ENCODE assay signal across 21 mouse cellular contexts in genomic region chr5:116436117-116436516, GRCm38 (mm10). TPM values are rescaled to one million over a fixed set of nuclear protein-coding genes. Genes with fewer than 3 reads are reported as not detected.
DNase-seq lines count a peak whose midpoint lies in the region; ATAC-seq and TF ChIP-seq lines count a peak whose summit lies in the region.
"Had no signal": no experiment of that assay in that cellular context is flagged by ENCODE, and none has a peak within 500 bp of the region (broad histone marks: within the 10 kb centered on the region; RNA-seq: fewer than 3 reads in every experiment).

No protein-coding gene starts in this region.

- H3K4me3 ChIP-seq in forebrain, embryonic 15.5 days: no peak overlapping the region
- no peak overlapping the region for H3K4me3 ChIP-seq in forebrain, embryonic 11.5 days (ENCODE audit: low read depth, low read length)
- H3K4me3 ChIP-seq in hindbrain, embryonic 16.5 days (ENCODE audit: low read length): no peak overlapping the region
- no peak overlapping the region for H3K4me3 ChIP-seq in hindbrain, postnatal 0 days (ENCODE audit: low read length)
- H3K4me3 ChIP-seq in midbrain, embryonic 16.5 days (ENCODE audit: low read depth, low read length): no peak overlapping the region
- H3K4me3 ChIP-seq in midbrain, embryonic 14.5 days (replicated peaks; ENCODE audit: low read depth, low read length): no peak overlapping the region
- no peak overlapping the region for H3K4me3 ChIP-seq in left cerebral cortex, adult 2 months
- H3K4me3 ChIP-seq: embryonic facial prominence, embryonic 12.5 days; heart, embryonic 10.5 days; intestine, embryonic 15.5 days had no signal

- H3K4me2 ChIP-seq in forebrain, embryonic 15.5 days (replicated peaks): no peak overlapping the region
- H3K4me2 ChIP-seq in forebrain, embryonic 11.5 days (ENCODE audit: low read depth, low read length, severe bottlenecking): no peak overlapping the region
- no peak overlapping the region for H3K4me2 ChIP-seq in hindbrain, embryonic 16.5 days (ENCODE audit: low read length)
- no peak overlapping the region for H3K4me2 ChIP-seq in hindbrain, postnatal 0 days (ENCODE audit: low read depth, low read length)
- no peak overlapping the region for H3K4me2 ChIP-seq in midbrain, embryonic 16.5 days (ENCODE audit: low read length)
- no peak overlapping the region for H3K4me2 ChIP-seq in midbrain, embryonic 14.5 days (ENCODE audit: low read length)
- H3K4me2 ChIP-seq: embryonic facial prominence, embryonic 12.5 days; intestine, embryonic 15.5 days had no signal

- H3K27ac ChIP-seq in forebrain, embryonic 15.5 days (replicated peaks): no peak overlapping the region
- H3K27ac ChIP-seq in forebrain, embryonic 11.5 days (ENCODE audit: low read depth, low read length): no peak overlapping the region
- H3K27ac ChIP-seq in hindbrain, embryonic 16.5 days (ENCODE audit: low read depth, low read length): no peak overlapping the region
- H3K27ac ChIP-seq in hindbrain, postnatal 0 days: no peak overlapping the region
- H3K27ac ChIP-seq in midbrain, embryonic 16.5 days (ENCODE audit: low read length): no peak overlapping the region
- H3K27ac ChIP-seq in midbrain, embryonic 14.5 days (replicated peaks; ENCODE audit: low read depth, low read length): no peak overlapping the region
- H3K27ac ChIP-seq in left cerebral cortex, adult 2 months: no peak overlapping the region
- H3K27ac ChIP-seq: embryonic facial prominence, embryonic 12.5 days; heart, embryonic 10.5 days; intestine, embryonic 15.5 days had no signal

- DNase-seq in forebrain, embryonic 11.5 days (ENCODE audit: low spot score): no peak
- no peak for DNase-seq in hindbrain, postnatal 0 days (ENCODE audit: low spot score)
- no peak for DNase-seq in midbrain, embryonic 14.5 days
- no peak for DNase-seq in left cerebral cortex, adult 2 months (ENCODE audit: extremely low spot score in 1 of 2, low spot score in 2 of 2)
- DNase-seq: adrenal gland, postnatal 14 days; cerebellum, adult 11-12 months; cerebellum, adult 9-10 months; cerebellum, postnatal 25 days; gastrocnemius, postnatal 10 days; heart, adult 18-20 months; heart, postnatal 10 days; heart, postnatal 4 days had no signal

- intact Hi-C loops in left cerebral cortex, adult 2 months (cut with DNase I): no loop called here

- TF ChIP-seq CTCF in hindbrain, postnatal 0 days (IDR thresholded peaks at IDR 0.05; ENCODE audit: low read depth): no peak
- no peak for TF ChIP-seq CTCF in left cerebral cortex, adult 2 months (IDR thresholded peaks at IDR 0.05)

- H3K9me3 ChIP-seq in forebrain, embryonic 15.5 days: no peaks in the 10 kb centered on the region
- H3K9me3 ChIP-seq in forebrain, embryonic 11.5 days (ENCODE audit: control insufficient read depth, low read length): no peaks in the 10 kb centered on the region
- H3K9me3 ChIP-seq in hindbrain, embryonic 16.5 days (ENCODE audit: control insufficient read depth, low read length): no peaks in the 10 kb centered on the region
- no peaks in the 10 kb centered on the region for H3K9me3 ChIP-seq in hindbrain, postnatal 0 days (ENCODE audit: low read length)
- no peaks in the 10 kb centered on the region for H3K9me3 ChIP-seq in midbrain, embryonic 16.5 days (replicated peaks; ENCODE audit: control insufficient read depth, low read length, poor library complexity, severe bottlenecking)
- no peaks in the 10 kb centered on the region for H3K9me3 ChIP-seq in midbrain, embryonic 14.5 days (ENCODE audit: control insufficient read depth, low read length)
- H3K9me3 ChIP-seq: embryonic facial prominence, embryonic 12.5 days; heart, embryonic 10.5 days; intestine, embryonic 15.5 days had no signal

- peak; percentile 56; the same call in 1 of the 2 replicates for ATAC-seq in forebrain, embryonic 15.5 days (replicated peaks)
- no peak for ATAC-seq in forebrain, embryonic 11.5 days (replicated peaks; ENCODE audit: low FRiP score)
- 0 out of 2 replicates have a peak, but pooled peaks have one; percentile 34 for ATAC-seq in hindbrain, embryonic 16.5 days
- no peak for ATAC-seq in hindbrain, postnatal 0 days
- ATAC-seq in midbrain, embryonic 16.5 days: peak; percentile 54; the same call in 1 of the 2 replicates
- no peak for ATAC-seq in midbrain, embryonic 14.5 days (ENCODE audit: low FRiP score, low TSS enrichment)
- ATAC-seq: activated CD4-positive, CD25-positive, alpha-beta regulatory T cell, adult 4 months; intestine, embryonic 15.5 days; Patski had no signal

- H3K36me3 ChIP-seq in forebrain, embryonic 15.5 days: no peaks in the 10 kb centered on the region
- no peaks in the 10 kb centered on the region for H3K36me3 ChIP-seq in forebrain, embryonic 11.5 days (ENCODE audit: control insufficient read depth, insufficient read depth, low read length)
- H3K36me3 ChIP-seq in hindbrain, embryonic 16.5 days (ENCODE audit: control insufficient read depth, insufficient read depth, low read length): no peaks in the 10 kb centered on the region
- H3K36me3 ChIP-seq in hindbrain, postnatal 0 days (ENCODE audit: insufficient read depth, low read length): no peaks in the 10 kb centered on the region
- H3K36me3 ChIP-seq in midbrain, embryonic 16.5 days (ENCODE audit: control insufficient read depth, insufficient read depth, low read length): no peaks in the 10 kb centered on the region
- H3K36me3 ChIP-seq in midbrain, embryonic 14.5 days (ENCODE audit: control insufficient read depth, insufficient read depth, low read length): no peaks in the 10 kb centered on the region
- H3K36me3 ChIP-seq: embryonic facial prominence, embryonic 12.5 days; heart, embryonic 10.5 days; intestine, embryonic 15.5 days had no signal

- H3K9ac ChIP-seq in forebrain, embryonic 15.5 days (replicated peaks): no peak overlapping the region
- H3K9ac ChIP-seq in forebrain, embryonic 11.5 days (ENCODE audit: low read length): no peak overlapping the region
- H3K9ac ChIP-seq in hindbrain, embryonic 16.5 days (ENCODE audit: low read depth, low read length): no peak overlapping the region
- no peak overlapping the region for H3K9ac ChIP-seq in hindbrain, postnatal 0 days (replicated peaks; ENCODE audit: low read length)
- no peak overlapping the region for H3K9ac ChIP-seq in midbrain, embryonic 16.5 days (ENCODE audit: low read depth, low read length)
- no peak overlapping the region for H3K9ac ChIP-seq in midbrain, embryonic 14.5 days (replicated peaks; ENCODE audit: low read length)
- H3K9ac ChIP-seq: embryonic facial prominence, embryonic 12.5 days; intestine, embryonic 15.5 days had no signal

- H3K4me1 ChIP-seq in forebrain, embryonic 15.5 days: peaks cover 10% of the 10 kb centered on the region
- H3K4me1 ChIP-seq in forebrain, embryonic 11.5 days (replicated peaks; ENCODE audit: control insufficient read depth, insufficient read depth, low read length): no peaks in the 10 kb centered on the region; the same call in 1 of the 2 replicates
- H3K4me1 ChIP-seq in hindbrain, embryonic 16.5 days (ENCODE audit: control insufficient read depth, insufficient read depth, low read depth, low read length): peaks cover 6% of the 10 kb centered on the region
- H3K4me1 ChIP-seq in hindbrain, postnatal 0 days (ENCODE audit: insufficient read depth, low read length): no peaks in the 10 kb centered on the region
- 0 out of 2 replicates have a peak, but pooled peaks cover 5% of the 10 kb centered on the region for H3K4me1 ChIP-seq in midbrain, embryonic 16.5 days (ENCODE audit: control insufficient read depth, insufficient read depth, low read length)
- no peaks in the 10 kb centered on the region for H3K4me1 ChIP-seq in midbrain, embryonic 14.5 days (ENCODE audit: control insufficient read depth, insufficient read depth, low read length)
- H3K4me1 ChIP-seq: intestine, embryonic 15.5 days had no signal

- no peaks in the 10 kb centered on the region for H3K27me3 ChIP-seq in forebrain, embryonic 15.5 days
- H3K27me3 ChIP-seq in forebrain, embryonic 11.5 days (ENCODE audit: control insufficient read depth, insufficient read depth, low read length): no peaks in the 10 kb centered on the region
- no peaks in the 10 kb centered on the region for H3K27me3 ChIP-seq in hindbrain, embryonic 16.5 days (replicated peaks; ENCODE audit: control insufficient read depth, insufficient read depth, low read length)
- H3K27me3 ChIP-seq in hindbrain, postnatal 0 days (ENCODE audit: insufficient read depth, low read length): no peaks in the 10 kb centered on the region
- no peaks in the 10 kb centered on the region for H3K27me3 ChIP-seq in midbrain, embryonic 16.5 days (ENCODE audit: control insufficient read depth, insufficient read depth, low read depth, low read length)
- no peaks in the 10 kb centered on the region for H3K27me3 ChIP-seq in midbrain, embryonic 14.5 days (ENCODE audit: control insufficient read depth, insufficient read depth, low read length)
- H3K27me3 ChIP-seq: CH12.LX; embryonic facial prominence, embryonic 12.5 days; intestine, embryonic 15.5 days; Patski had no signal

RNA-seq across cellular contexts. Expression of gene Hspb8, which starts 13.5 kb away (rescaled TPM):
- 5.6 and 5.7 TPM in 2 replicates for polyA plus RNA-seq in forebrain, embryonic 15.5 days (2015; fragmentation: Nextera tagmentation; extraction: Ambion mirVana)
- polyA plus RNA-seq in forebrain, embryonic 11.5 days (2014; fragmentation: Nextera tagmentation; extraction: Ambion mirVana): 8.0 and 9.8 TPM in 2 replicates
- 8.9 and 9.4 TPM in 2 replicates for polyA plus RNA-seq in hindbrain, embryonic 16.5 days (2015; fragmentation: Nextera tagmentation; extraction: Ambion mirVana)
- 13.2 and 17.9 TPM in 2 replicates for total RNA-seq in hindbrain, postnatal 0 days (2014; rRNA removed)
- 10.0 and 11.2 TPM in 2 replicates for polyA plus RNA-seq in hindbrain, postnatal 0 days (2015; fragmentation: Nextera tagmentation; extraction: Ambion mirVana)
- polyA plus RNA-seq in midbrain, embryonic 16.5 days (2015; fragmentation: Nextera tagmentation; extraction: Ambion mirVana): 3.7 and 4.2 TPM in 2 replicates
- polyA plus RNA-seq in midbrain, embryonic 14.5 days (2014; fragmentation: Nextera tagmentation; extraction: Ambion mirVana): 1.9 and 3.7 TPM in 2 replicates
- total RNA-seq in left cerebral cortex, adult 2 months (2021): 10 to 100 TPM; 11.0 to 12.6 TPM
- total RNA-seq: CH12.LX had no signal
- polyA plus RNA-seq: activated CD4-positive, CD25-positive, alpha-beta regulatory T cell, adult 4 months had no signal

Comparison
In these comparisons a context has a peak if more than half of its experiments do, and no peak if none do; other contexts are left out.
1. ATAC-seq: peak in forebrain, embryonic 15.5 days (single experiment), hindbrain, embryonic 16.5 days (single experiment) and midbrain, embryonic 16.5 days (single experiment); none in forebrain, embryonic 11.5 days (single experiment), hindbrain, postnatal 0 days (single experiment) and midbrain, embryonic 14.5 days (single experiment).